Mouse (Mus musculus): ENCODE data around the gene Gm21083. TPM values are rescaled to one million over a fixed set of nuclear protein-coding genes. Genes with fewer than 3 reads are reported as not detected.

Gm21083 gene
- not detected for total RNA-seq (2023)

GRCm38 (mm10) chr5:15577033-15577432, at the start of gene Gm21083:
Gene Gm21083, plus strand, starts transcription at chr5:15577333.

DNA sequence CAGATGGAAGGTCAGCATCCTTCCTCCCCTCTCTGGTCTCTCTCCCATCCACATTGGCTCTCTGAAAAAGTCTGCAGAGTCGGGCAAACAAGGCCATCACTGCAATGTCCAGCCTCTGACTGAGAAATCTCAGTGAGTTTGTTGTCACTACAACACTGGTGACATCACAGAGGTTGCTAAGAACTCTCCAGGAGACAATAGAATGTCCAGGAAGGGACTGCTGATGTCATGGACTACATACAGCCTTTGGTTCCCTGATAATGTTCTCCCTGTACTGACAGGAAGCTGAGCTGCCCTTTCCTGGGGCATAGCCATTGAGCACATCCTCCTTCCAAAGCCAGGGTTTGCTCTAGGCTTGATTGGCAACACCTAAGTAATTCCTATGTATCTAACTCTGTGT, 48.0 kb upstream of the Gm21083 start, which contains the start of gene Gm21190:
Gm21190 (minus strand) TSS at position 101 of the 400 bp plus-strand sequence.

DNA sequence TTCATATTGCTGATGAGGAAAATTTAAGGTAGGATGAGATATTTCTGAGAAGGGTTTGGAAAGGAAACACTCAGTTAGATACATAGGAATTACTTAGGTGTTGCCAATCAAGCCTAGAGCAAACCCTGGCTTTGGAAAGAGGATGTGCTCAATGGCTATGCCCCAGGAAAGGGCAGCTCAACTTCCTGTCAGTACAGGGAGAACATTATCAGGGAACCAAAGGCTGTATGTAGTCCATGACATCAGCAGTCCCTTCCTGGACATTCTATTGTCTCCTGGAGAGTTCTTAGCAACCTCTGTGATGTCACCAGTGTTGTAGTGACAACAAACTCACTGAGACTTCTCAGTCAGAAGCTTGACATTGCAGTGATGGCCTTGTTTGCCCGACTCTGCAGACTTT, 41.6 kb downstream of the Gm21083 start, which contains the start of gene Speer4d:
Speer4d (plus strand) TSS at position 301 of the 400 bp plus-strand sequence.

Other genes starting within 250 kb of the Gm21083 start
- not detected for gene Gm21149, start 100.8 kb upstream of the Gm21083 start, total RNA-seq (2023)
- gene Gm21190, start 48.1 kb upstream of the Gm21083 start, total RNA-seq (2023), result not detected
- not detected for gene Speer4d, start 41.7 kb downstream of the Gm21083 start, total RNA-seq (2023)
- gene 4930572O03Rik, start 79.7 kb downstream of the Gm21083 start, total RNA-seq (2023), result not detected
- gene Speer4c, start 136.9 kb downstream of the Gm21083 start, total RNA-seq (2023), result not detected

Measured in CD4-positive naive resting alpha-beta T cell, adult 57 days (primary cell).